Mouse (Mus musculus) intestine, embryonic 15.5 days (tissue): ENCODE results near the gene Mrpl51. TPM values are rescaled to one million over a fixed set of nuclear protein-coding genes. Genes with fewer than 3 reads are reported as not detected.
A peak's percentile ranks its signal among the peaks of the same experiment; 100 is the strongest.

Experiments
- ATAC-seq: fragments of 200-750 bp; cut with Nextera tagmentation; 2 replicates; pipeline ENCODE4 v1.8.0; 2017; ENCODE audit warnings: moderate TSS enrichment, moderate library complexity
- H3K27ac ChIP-seq: fragments of 300-500 bp; sonication (generic); 2 replicates; pipeline ENCODE4 v1.5.1; 2015; ENCODE audit warnings: mild to moderate bottlenecking, inconsistent platforms
- H3K27me3 ChIP-seq: fragments of 300-500 bp; sonication (generic); replicated peaks from 2 replicates; pipeline ENCODE4 v1.6.1; 2015; ENCODE audit warnings: inconsistent platforms
- H3K36me3 ChIP-seq: fragments of 300-500 bp; sonication (generic); 2 replicates; pipeline ENCODE4 v1.6.1; 2015; ENCODE audit warnings: inconsistent platforms
- H3K4me1 ChIP-seq: fragments of 300-500 bp; sonication (generic); replicated peaks from 2 replicates; pipeline ENCODE4 v1.6.1; 2015; ENCODE audit warnings: inconsistent platforms
- H3K4me2 ChIP-seq: fragments of 300-500 bp; sonication (generic); replicated peaks from 2 replicates; pipeline ENCODE4 v1.6.1; 2015; ENCODE audit warnings: mild to moderate bottlenecking, inconsistent platforms
- H3K4me3 ChIP-seq: fragments of 300-500 bp; sonication (generic); replicated peaks from 2 replicates; pipeline ENCODE4 v1.5.1; 2015; ENCODE audit warnings: inconsistent platforms
- H3K9ac ChIP-seq: fragments of 300-500 bp; sonication (generic); 2 replicates; pipeline ENCODE4 v1.6.1; 2015; ENCODE audit warnings: inconsistent platforms
- H3K9me3 ChIP-seq: fragments of 300-500 bp; sonication (generic); 2 replicates; pipeline ENCODE4 v1.6.1; 2016; ENCODE audit warnings: inconsistent platforms
- WGBS: fragments of 180-500 bp; shearing (Covaris S2); methylation state at CpG from one replicate; pipeline ENCODE4 v1.1.7; 2015; 5-methylcytosine and 5-hydroxymethylcytosine counted together
- polyA plus RNA-seq: library from polyadenylated mRNA; unstranded; fragments of >200 nt; fragmentation: Nextera tagmentation; extraction: Ambion mirVana; gene quantifications from 2 replicates; pipeline ENCODE4 v1.2.1, GENCODE M21; 2015

Mrpl51 gene
- 267 and 273 TPM in 2 replicates for polyA plus RNA-seq

DNA sequence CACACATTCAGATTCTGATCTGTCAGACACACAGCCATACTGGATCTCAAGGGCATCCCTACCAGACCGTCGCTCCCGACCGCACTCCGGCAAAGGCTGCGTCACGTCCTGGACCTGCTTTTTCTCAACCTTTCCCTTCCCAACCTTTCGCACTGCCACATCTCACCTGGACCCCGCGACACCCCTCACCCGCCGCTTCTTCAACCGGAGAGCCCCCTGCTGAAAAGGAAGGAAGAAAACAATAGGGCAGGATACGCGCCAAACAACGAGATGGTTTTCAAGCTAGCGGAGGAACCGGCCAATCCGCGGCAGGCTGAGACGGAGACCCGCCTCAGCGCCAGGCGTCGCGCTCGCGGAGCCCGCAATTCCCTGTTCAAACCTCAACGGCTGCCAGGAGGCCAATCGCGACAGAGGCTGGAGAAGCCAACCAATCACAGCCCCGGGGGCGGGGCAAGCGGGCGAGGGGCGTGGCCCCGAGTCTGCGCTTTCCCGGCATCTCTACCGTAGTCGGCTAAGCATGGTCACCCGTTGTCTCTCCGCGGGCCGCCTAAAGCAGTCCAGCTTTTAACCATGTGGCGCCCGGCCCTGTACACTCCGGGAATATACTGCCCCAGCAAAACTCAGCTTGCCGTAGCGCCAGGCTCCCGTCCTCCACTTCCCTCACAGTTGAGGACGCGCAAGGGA lies at the start of gene Mrpl51, which contains the start of gene Ncapd2:
Gene Mrpl51, plus strand, starts transcription at position 470 of the 684 bp plus-strand sequence.
Gene Ncapd2, minus strand, starts transcription at position 370 of the 684 bp plus-strand sequence.
- H3K27ac ChIP-seq: peak within 1 kb of the TSS; percentile 100
- H3K4me2 ChIP-seq: peak within 1 kb of the TSS; percentile 71
- no peaks in the 10 kb centered on the region for H3K9me3 ChIP-seq
- no peaks in the 10 kb centered on the region for H3K27me3 ChIP-seq
- peak; percentile 98 for ATAC-seq
- H3K4me1 ChIP-seq: no peaks in the 10 kb centered on the region; the same call in 1 of the 2 replicates
- H3K36me3 ChIP-seq: peaks cover 25% of the 10 kb centered on the region
- peak within 1 kb of the TSS; percentile 72 for H3K9ac ChIP-seq
- peak within 1 kb of the TSS; percentile 70 for H3K4me3 ChIP-seq
- WGBS: under 1% methylated on average over 54 of the region's 54 CpGs

DNA sequence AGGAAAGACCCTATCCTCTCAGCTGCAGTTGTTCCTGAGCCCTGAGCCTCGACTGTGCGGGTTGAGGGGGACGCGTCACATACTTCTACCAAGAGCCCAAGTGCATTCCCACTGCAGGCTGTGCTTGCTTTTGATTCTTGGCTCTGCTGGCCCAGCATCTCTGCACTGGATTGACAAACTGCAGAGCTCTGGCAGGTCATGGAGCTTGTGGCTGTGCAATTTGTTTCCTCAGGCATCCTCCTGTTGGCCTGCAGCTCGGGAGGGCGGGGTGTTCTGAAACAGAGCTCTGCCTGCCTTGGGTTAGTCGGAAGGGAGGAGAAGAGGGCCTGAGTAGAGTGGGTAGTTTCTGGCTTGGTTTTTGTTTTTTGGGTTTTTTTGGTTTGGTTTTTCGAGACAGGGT lies 49.2 kb upstream of the Mrpl51 start:
- Histone ChIP-seq H3K36me3 (peaks cover 55% of the 10 kb centered on the region), H3K4me3 (no peak overlapping the region), H3K9me3 (no peaks in the 10 kb centered on the region), H3K27ac (no peak overlapping the region), H3K4me2 (no peak overlapping the region), H3K9ac (no peak overlapping the region), H3K4me1 (peaks cover 22% of the 10 kb centered on the region), H3K27me3 (no peaks in the 10 kb centered on the region)
- 84% methylated on average over 8 of the region's 8 CpGs for WGBS
- no peak for ATAC-seq

DNA sequence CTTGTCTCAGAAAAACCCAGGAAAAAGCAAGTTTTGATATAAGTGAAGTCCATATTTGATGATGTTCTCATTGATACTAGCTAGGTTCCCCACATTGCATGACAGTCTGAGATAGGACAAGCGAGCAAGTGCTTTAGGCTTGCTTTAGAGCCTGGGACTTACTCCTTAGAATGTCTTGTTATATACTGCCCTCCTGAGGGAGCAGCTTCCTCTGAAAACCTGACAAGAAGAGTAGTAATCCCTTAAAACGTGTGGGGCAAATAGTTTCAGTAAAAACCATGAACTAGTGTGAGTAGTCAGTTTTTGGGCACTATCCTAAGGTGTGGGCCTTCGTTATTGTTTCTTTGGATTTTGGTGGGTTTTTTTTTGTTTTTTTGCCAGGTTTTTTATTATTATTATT lies 48.5 kb upstream of the Mrpl51 start:
- no peak overlapping the region for H3K27ac ChIP-seq
- H3K9ac ChIP-seq: no peak overlapping the region
- peaks cover 24% of the 10 kb centered on the region for H3K4me1 ChIP-seq
- H3K9me3 ChIP-seq: no peaks in the 10 kb centered on the region
- peaks cover 51% of the 10 kb centered on the region for H3K36me3 ChIP-seq
- no peak overlapping the region for H3K4me3 ChIP-seq
- H3K27me3 ChIP-seq: no peaks in the 10 kb centered on the region
- ATAC-seq: no peak
- WGBS: 77% methylated on average over 3 of the region's 3 CpGs
- H3K4me2 ChIP-seq: no peak overlapping the region

DNA sequence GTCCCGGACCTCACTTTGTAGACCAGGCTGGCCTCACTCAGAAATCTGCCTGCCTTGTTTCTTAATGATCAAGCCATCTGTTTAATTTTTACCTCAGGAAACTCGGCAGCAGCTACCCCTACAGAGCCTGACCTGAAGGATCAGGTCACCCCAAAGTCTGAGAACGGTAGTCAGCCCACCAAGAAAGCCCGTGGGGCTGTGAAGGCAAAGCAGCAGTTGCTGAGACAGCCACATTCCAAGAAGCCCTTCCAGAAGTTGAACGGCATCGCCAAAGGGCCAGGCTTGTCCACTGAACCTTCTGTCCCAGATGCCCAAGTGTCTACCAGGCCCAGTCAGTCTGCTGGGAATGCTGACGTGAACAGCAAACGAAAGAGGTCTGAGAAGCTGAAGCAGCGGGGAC lies 47.7 kb upstream of the Mrpl51 start:
- no peaks in the 10 kb centered on the region for H3K9me3 ChIP-seq
- no peak overlapping the region for H3K4me2 ChIP-seq
- H3K36me3 ChIP-seq: peaks cover 43% of the 10 kb centered on the region
- peaks cover 32% of the 10 kb centered on the region for H3K4me1 ChIP-seq
- 79% methylated on average over 9 of the region's 9 CpGs for WGBS
- H3K9ac ChIP-seq: no peak overlapping the region
- no peak overlapping the region for H3K27ac ChIP-seq
- ATAC-seq: no peak
- H3K4me3 ChIP-seq: no peak overlapping the region
- no peaks in the 10 kb centered on the region for H3K27me3 ChIP-seq

DNA sequence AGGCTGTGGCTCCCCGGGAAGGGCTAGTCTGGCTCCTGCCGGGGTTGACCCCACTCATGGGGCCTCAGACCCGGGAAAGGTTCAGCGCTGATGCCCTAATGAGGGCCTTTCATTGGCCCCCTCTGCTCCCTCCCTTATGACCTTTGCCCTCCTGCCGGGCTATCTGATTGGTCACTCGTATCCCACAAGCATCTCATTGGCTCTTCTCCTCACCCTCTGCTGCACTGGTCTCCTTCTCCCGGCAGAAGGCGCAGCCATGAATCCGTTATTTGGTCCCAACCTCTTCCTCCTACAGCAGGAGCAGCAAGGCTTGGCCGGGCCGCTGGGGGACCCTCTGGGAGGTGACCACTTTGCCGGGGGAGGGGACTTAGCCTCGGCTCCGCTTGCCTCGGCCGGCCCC lies 46.6 kb upstream of the Mrpl51 start, which contains the start of gene Iffo1:
Gene Iffo1, plus strand, starts transcription at position 241 of the 400 bp plus-strand sequence.
- no peaks in the 10 kb centered on the region for H3K27me3 ChIP-seq
- peak within 1 kb of the TSS; percentile 74 for H3K4me2 ChIP-seq
- WGBS: 2% methylated on average over 16 of the region's 16 CpGs
- ATAC-seq: peak; percentile 94
- peaks cover 40% of the 10 kb centered on the region for H3K4me1 ChIP-seq
- peak within 1 kb of the TSS; percentile 69 for H3K9ac ChIP-seq
- H3K36me3 ChIP-seq: peaks cover 37% of the 10 kb centered on the region
- H3K27ac ChIP-seq: peak within 1 kb of the TSS; percentile 82
- H3K4me3 ChIP-seq: peak within 1 kb of the TSS; percentile 56
- no peaks in the 10 kb centered on the region for H3K9me3 ChIP-seq

DNA sequence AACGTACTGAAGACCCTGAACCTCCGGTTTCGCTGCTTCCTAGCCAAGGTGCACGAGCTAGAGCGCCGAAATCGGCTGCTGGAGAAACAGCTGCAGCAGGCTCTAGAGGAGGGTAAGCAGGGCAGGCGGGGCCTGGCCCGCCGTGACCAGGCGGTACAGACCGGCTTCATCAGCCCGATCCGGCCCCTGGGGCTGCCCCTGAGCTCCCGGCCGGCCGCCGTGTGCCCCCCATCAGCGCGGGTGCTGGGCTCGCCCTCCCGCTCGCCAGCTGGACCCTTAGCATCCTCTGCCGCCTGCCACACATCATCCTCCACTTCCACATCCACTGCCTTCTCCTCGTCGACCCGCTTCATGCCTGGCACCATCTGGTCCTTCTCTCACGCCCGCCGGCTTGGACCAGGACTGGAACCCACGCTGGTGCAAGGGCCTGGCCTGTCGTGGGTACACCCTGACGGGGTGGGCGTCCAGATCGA lies 46.1 kb upstream of the Mrpl51 start:
- peak overlapping the region; percentile 74 for H3K4me2 ChIP-seq
- peak overlapping the region; percentile 56 for H3K4me3 ChIP-seq
- WGBS: 5% methylated on average over 34 of the region's 35 CpGs
- peak; percentile 70 for ATAC-seq
- peaks cover 40% of the 10 kb centered on the region for H3K4me1 ChIP-seq
- H3K9me3 ChIP-seq: no peaks in the 10 kb centered on the region
- H3K27ac ChIP-seq: peak overlapping the region; percentile 82
- H3K36me3 ChIP-seq: peaks cover 32% of the 10 kb centered on the region
- H3K27me3 ChIP-seq: no peaks in the 10 kb centered on the region
- peak overlapping the region; percentile 69 for H3K9ac ChIP-seq

DNA sequence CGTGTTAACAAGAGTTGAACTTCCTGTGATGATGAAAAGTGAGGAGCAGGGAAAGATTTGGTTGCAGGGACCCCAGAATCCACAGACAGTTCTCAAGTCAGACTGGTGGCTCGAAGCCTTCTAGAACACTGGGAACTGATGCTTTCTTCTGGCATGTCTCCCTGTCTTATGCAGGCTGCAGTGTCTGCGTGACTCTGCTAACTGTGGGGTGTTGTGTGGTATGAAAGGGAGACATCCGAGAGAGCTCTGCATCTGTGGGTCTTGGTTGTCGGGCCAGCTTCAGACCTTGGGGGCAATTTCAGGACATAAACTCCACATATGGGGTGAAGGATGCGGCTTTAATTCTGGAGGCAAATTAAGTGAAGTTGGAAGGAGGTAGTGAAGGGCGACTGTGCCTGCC lies 45.5 kb upstream of the Mrpl51 start:
- H3K9me3 ChIP-seq: no peaks in the 10 kb centered on the region
- no peak for ATAC-seq
- H3K4me1 ChIP-seq: peaks cover 40% of the 10 kb centered on the region
- H3K27ac ChIP-seq: 0 out of 2 replicates have a peak overlapping the region, but pooled peaks have one; percentile 22
- no peaks in the 10 kb centered on the region for H3K27me3 ChIP-seq
- 61% methylated on average over 7 of the region's 7 CpGs for WGBS
- peak overlapping the region; percentile 56 for H3K4me3 ChIP-seq
- peaks cover 26% of the 10 kb centered on the region for H3K36me3 ChIP-seq
- H3K9ac ChIP-seq: peak overlapping the region; percentile 69
- H3K4me2 ChIP-seq: peak overlapping the region; percentile 74

DNA sequence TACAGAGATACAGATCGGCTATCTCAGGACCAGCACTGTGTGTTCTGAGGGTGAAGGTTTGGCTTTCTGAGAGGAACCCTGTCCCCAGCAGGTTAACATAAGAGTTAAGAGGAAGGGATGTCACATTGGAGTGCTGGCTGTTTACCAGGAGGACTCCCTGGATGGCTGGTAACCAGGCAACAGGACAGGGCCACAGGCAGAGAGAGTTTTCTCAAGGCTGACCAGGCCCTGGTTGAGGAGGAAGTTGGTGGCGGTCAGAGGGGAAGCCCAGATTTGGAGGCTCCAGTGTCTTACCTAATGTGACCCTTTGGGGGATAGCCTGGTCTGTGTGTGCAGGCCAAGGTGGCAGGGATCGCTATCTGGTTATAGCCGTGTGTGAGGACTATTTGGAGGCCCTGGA lies 44.8 kb upstream of the Mrpl51 start:
- no peaks in the 10 kb centered on the region for H3K27me3 ChIP-seq
- H3K9ac ChIP-seq: no peak overlapping the region; the same call in 1 of the 2 replicates
- no peak for ATAC-seq
- no peak overlapping the region for H3K27ac ChIP-seq
- H3K36me3 ChIP-seq: peaks cover 20% of the 10 kb centered on the region
- 0 out of 2 replicates have a peak overlapping the region, but pooled peaks have one; percentile 56 for H3K4me3 ChIP-seq
- peak overlapping the region; percentile 74; the same call in 1 of the 2 replicates for H3K4me2 ChIP-seq
- H3K4me1 ChIP-seq: peaks cover 40% of the 10 kb centered on the region
- H3K9me3 ChIP-seq: no peaks in the 10 kb centered on the region
- WGBS: 75% methylated on average over 4 of the region's 4 CpGs

DNA sequence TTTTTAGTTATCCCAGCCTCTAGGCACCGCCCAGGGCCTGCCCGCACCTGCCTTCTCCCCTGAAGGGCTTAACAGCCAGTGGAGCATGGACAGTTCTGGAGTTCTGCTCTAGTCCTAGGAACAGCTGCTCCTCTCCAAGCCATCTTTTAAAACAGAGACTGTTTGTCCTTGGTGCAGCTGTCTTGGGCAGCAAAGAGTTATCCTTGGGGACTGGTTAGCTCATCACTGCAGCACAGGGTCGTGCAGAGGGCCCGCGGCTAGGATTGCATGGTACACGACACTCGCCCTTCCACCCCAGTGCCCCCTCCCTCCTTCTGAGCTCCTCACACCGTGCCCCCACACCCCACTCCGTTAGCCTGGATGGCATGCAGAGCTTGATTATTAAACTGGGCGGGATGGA lies 44.3 kb upstream of the Mrpl51 start:
- no peak for ATAC-seq
- Histone ChIP-seq H3K27me3 (no peaks in the 10 kb centered on the region), H3K4me3 (no peak overlapping the region), H3K27ac (no peak overlapping the region), H3K36me3 (peaks cover 14% of the 10 kb centered on the region), H3K9me3 (no peaks in the 10 kb centered on the region), H3K4me1 (peaks cover 40% of the 10 kb centered on the region), H3K4me2 (peak overlapping the region; percentile 74; the same call in 1 of the 2 replicates), H3K9ac (peak overlapping the region; percentile 5; the same call in 1 of the 2 replicates)
- WGBS: 54% methylated on average over 10 of the region's 10 CpGs

DNA sequence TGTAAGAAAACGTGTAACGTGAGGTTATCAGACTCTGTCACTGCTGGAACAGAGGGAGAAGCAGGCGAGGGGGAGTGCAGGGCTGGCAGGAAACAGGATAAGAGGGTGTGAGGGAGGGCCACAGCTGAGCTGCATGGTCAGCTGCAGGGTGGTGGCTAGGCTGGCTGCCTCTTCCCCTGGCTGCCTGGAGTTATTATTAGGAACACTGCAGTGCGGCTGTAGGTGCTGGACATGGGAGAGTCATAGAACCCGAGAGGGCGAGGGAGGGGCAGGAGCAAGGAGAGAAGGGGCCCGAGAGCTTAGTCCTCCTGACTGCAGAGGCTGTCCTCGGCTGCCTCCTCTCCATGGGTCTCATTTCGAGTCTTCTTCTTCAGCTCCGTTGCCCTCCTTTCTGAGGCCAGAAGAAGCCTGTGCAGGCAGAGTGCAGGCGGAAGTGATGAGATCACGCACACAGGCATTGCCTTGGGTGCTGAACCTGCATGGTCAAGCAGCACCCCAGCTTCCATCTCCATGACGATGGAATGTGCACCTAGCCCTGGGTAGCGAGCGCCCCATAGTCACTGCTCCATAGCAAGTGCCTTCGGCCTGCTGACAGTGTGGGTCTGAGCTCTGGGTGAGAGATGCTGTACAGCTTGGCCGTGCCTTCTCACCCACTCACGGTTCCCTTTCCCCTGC lies 43.2 kb upstream of the Mrpl51 start:
- peaks cover 40% of the 10 kb centered on the region for H3K4me1 ChIP-seq
- no peaks in the 10 kb centered on the region for H3K9me3 ChIP-seq
- 0 out of 2 replicates have a peak overlapping the region, but pooled peaks have one; percentile 30 for H3K9ac ChIP-seq
- ATAC-seq: no peak
- no peak overlapping the region for H3K4me3 ChIP-seq
- H3K27ac ChIP-seq: 0 out of 2 replicates have a peak overlapping the region, but pooled peaks have one; percentile 15
- H3K4me2 ChIP-seq: no peak overlapping the region
- 60% methylated on average over 18 of the region's 18 CpGs for WGBS
- peaks cover 8% of the 10 kb centered on the region; the same call in 1 of the 2 replicates for H3K36me3 ChIP-seq
- H3K27me3 ChIP-seq: no peaks in the 10 kb centered on the region

DNA sequence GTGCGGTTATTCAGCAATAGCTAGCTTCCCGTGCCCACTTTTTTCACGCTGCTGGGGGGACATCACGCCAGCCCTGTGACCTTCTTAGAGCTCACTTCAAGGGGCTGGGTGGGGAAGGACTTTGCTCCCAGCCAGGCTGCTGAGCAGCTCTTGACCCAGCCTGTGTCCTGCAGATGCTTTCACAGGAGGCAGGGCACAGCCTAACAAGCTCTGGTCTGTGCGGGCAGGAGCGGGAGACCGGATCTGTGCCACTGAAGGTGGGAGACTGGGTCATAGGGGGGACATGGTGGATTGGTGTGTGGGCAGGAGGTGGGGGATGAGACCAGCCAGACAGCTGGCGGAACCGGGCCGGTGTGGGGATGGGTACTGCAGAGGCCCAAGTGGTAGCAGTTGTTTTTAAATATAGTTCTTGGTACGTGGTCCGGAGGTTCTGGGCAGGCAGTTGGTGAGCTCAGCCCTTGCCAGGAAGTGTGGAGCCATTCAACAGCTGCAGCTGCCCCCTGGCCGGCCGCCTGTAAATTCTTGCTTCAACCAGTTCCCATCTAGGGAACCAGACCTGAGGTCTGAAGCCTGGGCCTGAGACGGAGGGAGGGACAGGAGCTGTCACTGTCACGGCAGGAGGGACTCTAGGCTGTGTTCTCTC lies 42.6 kb upstream of the Mrpl51 start:
- no peak overlapping the region for H3K4me2 ChIP-seq
- 73% methylated on average over 16 of the region's 16 CpGs for WGBS
- no peak overlapping the region for H3K4me3 ChIP-seq
- H3K9me3 ChIP-seq: no peaks in the 10 kb centered on the region
- no peak for ATAC-seq
- H3K27ac ChIP-seq: 0 out of 2 replicates have a peak overlapping the region, but pooled peaks have one; percentile 15
- peak overlapping the region; percentile 30; the same call in 1 of the 2 replicates for H3K9ac ChIP-seq
- H3K36me3 ChIP-seq: peaks cover 5% of the 10 kb centered on the region; the same call in 1 of the 2 replicates
- no peaks in the 10 kb centered on the region for H3K27me3 ChIP-seq
- H3K4me1 ChIP-seq: peaks cover 40% of the 10 kb centered on the region
